Mouse (Mus musculus) thymus, postnatal 0 days (tissue): ENCODE data around the gene Rnf17. TPM values are rescaled to one million over a fixed set of nuclear protein-coding genes. Genes with fewer than 3 reads are reported as not detected.

Experiments used
- DNase-seq: peaks from one replicate; pipeline ENCODE4 v3.0.0-alpha.2; 2015; ENCODE audit warnings: low spot score
- polyA plus RNA-seq: library from polyadenylated mRNA; unstranded; fragments of >200 nt; fragmentation: Nextera tagmentation; extraction: Ambion mirVana; gene quantifications from 2 replicates; pipeline ENCODE4 v1.2.1, GENCODE M21; 2015

Rnf17 gene
- polyA plus RNA-seq, 1 experiment from 2014 or later, result 0.92 TPM

GRCm38 (mm10) chr14:56506743-56507142, 104.4 kb downstream of the Rnf17 start:
- DNase-seq, result no peak

GRCm38 (mm10) chr14:56512084-56512483, 109.7 kb downstream of the Rnf17 start:
- DNase-seq, result no peak

- DNase-seq, result no peak
Observed at GRCm38 (mm10) chr14:56514775-56515174, 112.4 kb downstream of the Rnf17 start.

GRCm38 (mm10) chr14:56530788-56531187, 128.4 kb downstream of the Rnf17 start:
- no peak for DNase-seq

- no peak for DNase-seq
Observed at GRCm38 (mm10) chr14:56544946-56545345, 142.6 kb downstream of the Rnf17 start.

GRCm38 (mm10) chr14:56545491-56545890, 143.1 kb downstream of the Rnf17 start:
- no peak for DNase-seq

- no peak for DNase-seq
Observed at GRCm38 (mm10) chr14:56550960-56551359, 148.6 kb downstream of the Rnf17 start.

GRCm38 (mm10) chr14:56552924-56553323, 150.5 kb downstream of the Rnf17 start:
- no peak for DNase-seq

GRCm38 (mm10) chr14:56553331-56553730, 150.9 kb downstream of the Rnf17 start:
- no peak for DNase-seq

- DNase-seq, result no peak
Observed at GRCm38 (mm10) chr14:56554716-56555115, 152.3 kb downstream of the Rnf17 start.

GRCm38 (mm10) chr14:56559134-56559533, 156.8 kb downstream of the Rnf17 start:
- no peak for DNase-seq

GRCm38 (mm10) chr14:56567476-56567875, 165.1 kb downstream of the Rnf17 start:
- DNase-seq, result no peak

- DNase-seq, result no peak
Observed at GRCm38 (mm10) chr14:56569041-56569440, 166.7 kb downstream of the Rnf17 start.

GRCm38 (mm10) chr14:56571310-56572093, 169.1 kb downstream of the Rnf17 start:
- DNase-seq, result peak; percentile 93

GRCm38 (mm10) chr14:56572546-56572945, 170.2 kb downstream of the Rnf17 start:
- no peak for DNase-seq

Other genes with a start within 250 kb of the Rnf17 start
- gene Gzmg, start 243.0 kb upstream of the Rnf17 start, polyA plus RNA-seq, result not detected in 2 replicates
- gene Gzmn, start 228.0 kb upstream of the Rnf17 start, polyA plus RNA-seq, result not detected in 2 replicates
- gene Gzmf, start 191.2 kb upstream of the Rnf17 start, polyA plus RNA-seq, result 0.16 and 0.18 TPM in 2 replicates
- gene Gzmc, start 167.9 kb upstream of the Rnf17 start, polyA plus RNA-seq, result 10.4 and 13.2 TPM in 2 replicates
- gene Gzmb, start 140.3 kb upstream of the Rnf17 start, polyA plus RNA-seq, result 4.2 and 4.5 TPM in 2 replicates
- 0.10 and 0.26 TPM in 2 replicates for gene Atp12a, start 37.5 kb upstream of the Rnf17 start, polyA plus RNA-seq
- 12.7 and 12.9 TPM in 2 replicates for gene Cenpj, start 172.8 kb downstream of the Rnf17 start, polyA plus RNA-seq
- gene Parp4, start 173.0 kb downstream of the Rnf17 start, polyA plus RNA-seq, result 6.8 and 10.4 TPM in 2 replicates